Mouse (Mus musculus) E14TG2a.4 (cell line): ENCODE results near the gene Gpr153.

Experiments used
- H3K27me3 ChIP-seq: 2 replicates; pipeline ENCODE4 v1.6.1; 2014; ENCODE audit warnings: low read length, control low read depth; ENCODE audit not compliant: insufficient read depth
- H3K36me3 ChIP-seq: 2 replicates; pipeline ENCODE4 v1.6.1; 2014; ENCODE audit warnings: low read length, control low read depth; ENCODE audit not compliant: insufficient read depth
- H3K4me1 ChIP-seq: replicated peaks from 2 replicates; pipeline ENCODE4 v1.6.1; 2014; ENCODE audit warnings: low read depth, low read length, control low read depth
- H3K4me3 ChIP-seq: replicated peaks from 2 replicates; pipeline ENCODE4 v1.5.1; 2014; ENCODE audit warnings: mild to moderate bottlenecking, low read length
- H3K9me3 ChIP-seq: 2 replicates; pipeline ENCODE4 v1.6.1; 2014; ENCODE audit warnings: low read length, control low read depth
- CTCF ChIP-seq: conservative IDR thresholded peaks from 2 replicates; pipeline ENCODE4 v1.5.1; 2014; ENCODE audit warnings: low read length
- NANOG ChIP-seq: IDR thresholded peaks from 2 replicates; pipeline ENCODE4 v1.6.1; 2014; ENCODE audit warnings: borderline replicate concordance, low read length, mixed read lengths
- POU5F1 ChIP-seq: IDR thresholded peaks from 2 replicates; pipeline ENCODE4 v1.6.1; 2014; ENCODE audit warnings: low read length, borderline replicate concordance

Gene Gpr153

DNA sequence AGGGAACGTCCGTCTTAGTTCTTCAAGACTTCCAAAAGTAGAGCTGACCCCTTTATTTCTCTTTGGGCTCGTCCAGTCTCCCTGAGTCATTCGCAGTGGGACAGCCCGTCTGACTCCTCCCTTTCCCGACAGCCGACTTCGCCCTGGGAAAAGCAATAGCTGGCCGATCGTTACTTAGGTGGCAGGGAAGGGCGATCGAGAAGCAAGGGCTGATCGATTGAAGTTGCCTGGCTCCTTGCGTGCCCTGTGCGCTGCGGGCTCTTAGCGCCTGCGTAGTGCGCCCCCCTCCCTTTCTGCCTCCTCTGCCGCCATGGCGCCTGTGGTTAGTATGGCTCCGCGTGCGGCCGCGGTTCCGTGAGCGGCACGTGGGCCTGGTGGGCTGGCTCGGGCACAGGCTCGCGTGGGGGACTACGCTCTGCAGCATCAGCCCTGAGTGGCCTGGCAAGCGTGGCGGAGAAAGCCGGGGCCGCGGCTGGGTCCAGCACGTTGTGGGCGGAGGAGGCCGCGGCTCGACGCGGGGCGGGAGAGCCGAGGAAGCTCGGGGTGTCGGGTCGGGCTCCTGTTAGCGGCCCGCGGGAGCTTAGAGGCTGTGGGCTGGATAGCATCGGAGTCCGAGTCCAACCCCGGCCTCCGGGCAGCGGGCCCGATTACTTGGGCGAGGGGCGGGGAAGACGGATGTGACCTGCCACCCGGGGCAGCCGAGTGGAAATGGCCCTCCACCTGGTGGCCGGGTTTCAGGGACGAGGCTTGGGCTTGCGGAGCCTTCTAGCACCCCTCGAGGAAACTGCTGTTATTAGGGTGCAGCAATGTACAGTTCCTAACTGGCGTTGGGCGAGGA is 51.8 kb downstream of the Gpr153 start, which contains the start of gene Rpl22:
Gene Rpl22 (plus strand): TSS at position 169 of the 838 bp plus-strand sequence.
- peaks cover 75% of the 10 kb centered on the region for H3K4me1 ChIP-seq
- H3K36me3 ChIP-seq = peaks cover 46% of the 10 kb centered on the region
- H3K9me3 ChIP-seq = no peaks in the 10 kb centered on the region
- H3K27me3 ChIP-seq = no peaks in the 10 kb centered on the region
- peak within 1 kb of the TSS; percentile 99 for H3K4me3 ChIP-seq
- no peak for TF ChIP-seq CTCF
- no peak for TF ChIP-seq POU5F1
- TF ChIP-seq NANOG = no peak

DNA sequence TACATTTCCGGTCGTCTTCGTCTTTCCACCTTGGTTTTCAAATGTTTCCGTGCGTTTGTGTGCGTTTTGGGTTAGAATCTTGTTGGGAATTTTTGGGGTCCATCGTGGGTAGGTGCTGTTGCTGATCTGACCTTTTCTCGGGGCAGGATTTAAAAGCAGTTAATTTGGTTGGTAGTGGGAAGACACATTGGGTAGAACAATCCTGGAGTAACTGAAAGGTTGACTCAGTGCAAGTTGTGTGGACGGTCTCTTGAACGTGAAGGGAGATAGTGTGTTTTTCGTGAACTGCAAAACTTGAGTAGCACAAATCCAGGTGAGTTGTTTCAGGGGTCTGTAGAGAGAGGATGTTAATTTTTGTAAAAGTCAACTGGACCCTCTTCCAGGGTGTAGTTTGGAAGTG is 52.5 kb downstream of the Gpr153 start:
- Histone ChIP-seq H3K4me1 (peaks cover 76% of the 10 kb centered on the region), H3K27me3 (no peaks in the 10 kb centered on the region), H3K4me3 (peak overlapping the region; percentile 99), H3K36me3 (peaks cover 53% of the 10 kb centered on the region), H3K9me3 (no peaks in the 10 kb centered on the region)
- no peak for TF ChIP-seq NANOG
- TF ChIP-seq CTCF = no peak
- TF ChIP-seq POU5F1 = no peak

DNA sequence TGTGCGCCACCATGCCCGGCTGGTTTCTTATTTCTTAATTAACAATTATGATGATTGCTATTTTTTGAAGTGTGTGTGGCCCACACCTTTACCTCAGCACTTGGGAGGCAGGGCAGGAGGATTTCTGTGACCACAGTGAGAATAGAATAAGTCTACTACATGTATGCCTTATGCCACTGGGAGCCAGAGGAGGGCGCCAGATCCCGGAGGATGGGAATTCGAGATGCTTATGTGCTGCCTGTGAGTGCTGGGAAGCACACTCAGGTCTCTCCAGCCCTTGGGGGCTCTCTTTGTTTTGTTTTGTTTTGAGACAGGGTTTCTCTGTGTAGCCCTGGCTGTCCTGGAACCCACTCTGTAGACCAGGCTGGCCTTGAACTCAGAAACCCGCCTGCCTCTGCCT is 54.7 kb downstream of the Gpr153 start:
- Histone ChIP-seq H3K27me3 (no peaks in the 10 kb centered on the region), H3K4me3 (peak overlapping the region; percentile 99), H3K36me3 (peaks cover 75% of the 10 kb centered on the region), H3K4me1 (peaks cover 77% of the 10 kb centered on the region), H3K9me3 (no peaks in the 10 kb centered on the region)
- TF ChIP-seq CTCF = peak; percentile 54
- no peak for TF ChIP-seq POU5F1

DNA sequence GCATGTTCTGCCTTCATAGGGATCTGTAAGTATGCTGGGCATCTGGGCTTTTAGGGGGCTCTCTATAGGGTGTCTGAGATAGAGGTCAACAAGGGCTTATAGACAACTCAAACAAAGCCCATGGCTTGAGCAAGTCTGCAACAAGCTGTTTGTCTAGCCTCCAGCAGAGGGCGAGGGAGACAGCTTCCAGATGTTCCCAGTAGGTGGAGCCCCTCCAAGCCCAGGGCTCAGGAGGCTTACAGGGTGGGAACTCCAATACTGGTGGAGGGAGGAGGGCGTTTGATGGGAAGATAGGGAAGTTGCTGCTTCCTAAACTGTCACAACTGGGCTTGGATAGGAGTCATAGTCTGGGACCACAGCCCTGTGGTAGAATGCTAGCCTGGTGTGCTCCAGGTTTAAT is 58.9 kb downstream of the Gpr153 start:
- Histone ChIP-seq H3K4me3 (peak overlapping the region; percentile 60), H3K4me1 (peaks cover 76% of the 10 kb centered on the region), H3K36me3 (peaks cover 82% of the 10 kb centered on the region), H3K9me3 (no peaks in the 10 kb centered on the region), H3K27me3 (peaks cover 13% of the 10 kb centered on the region)
- TF ChIP-seq POU5F1 (no peak), CTCF (peak; percentile 92)

DNA sequence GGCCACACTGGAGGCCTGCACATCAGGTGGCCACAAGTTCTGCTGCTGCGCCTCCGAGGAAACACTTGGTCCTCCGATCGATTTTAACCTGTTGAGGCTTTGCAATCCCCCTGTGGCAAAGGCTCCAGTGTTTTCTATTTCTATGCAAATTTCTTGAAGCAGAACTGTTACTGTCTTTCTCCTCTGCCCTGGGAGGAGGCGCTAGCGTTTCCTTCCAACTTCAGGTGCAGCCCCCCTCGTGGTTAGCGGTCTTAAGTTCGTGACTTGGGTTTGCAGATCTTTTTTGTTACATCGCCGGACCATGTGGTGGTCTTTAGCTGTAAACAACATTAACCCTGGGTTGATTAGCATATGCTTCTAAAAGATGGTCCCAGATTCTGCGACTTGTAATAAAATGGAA is 59.6 kb downstream of the Gpr153 start:
- Histone ChIP-seq H3K4me1 (peaks cover 75% of the 10 kb centered on the region), H3K27me3 (peaks cover 17% of the 10 kb centered on the region), H3K4me3 (peak overlapping the region; percentile 60), H3K9me3 (no peaks in the 10 kb centered on the region), H3K36me3 (peaks cover 77% of the 10 kb centered on the region)
- TF ChIP-seq CTCF (no peak), POU5F1 (no peak), NANOG (no peak)
